Mouse (Mus musculus) E14TG2a.4 (cell line): ENCODE measurements around the gene Cldn3.

Experiments used
- CTCF ChIP-seq: conservative IDR thresholded peaks from 2 replicates; pipeline ENCODE4 v1.5.1; 2014; ENCODE audit warnings: low read length
- POU5F1 ChIP-seq: IDR thresholded peaks from 2 replicates; pipeline ENCODE4 v1.6.1; 2014; ENCODE audit warnings: low read length, borderline replicate concordance

- TF ChIP-seq POU5F1 (no peak), CTCF (no peak)
Observed at GRCm38 (mm10) chr5:134974921-134975320, 11.1 kb upstream of the Cldn3 start.
